Mouse (Mus musculus): ENCODE results near the gene Rpa3. TPM values are rescaled to one million over a fixed set of nuclear protein-coding genes. Genes with fewer than 3 reads are reported as not detected.

The Rpa3 gene
- total RNA-seq (2021): 10 to 100 TPM in 1 of 2 experiments, 1 to 10 TPM in 1; 9.3 to 14.0 TPM
- long read RNA-seq, experiment 1, transcript Rpa3-201 (4 exons, 670 nt): major isoform, 15 of 16 reads
- long read RNA-seq, experiment 1, partial matches to known transcripts: 0 of 16 reads
- long read RNA-seq, experiment 1, other reads (novel, unspliced or antisense): 1 of 16 reads
- long read RNA-seq, experiment 2, transcript Rpa3-201 (4 exons, 670 nt): major isoform, 21 of 21 reads
- long read RNA-seq, experiment 2, partial matches to known transcripts: 0 of 21 reads
- long read RNA-seq, experiment 2, other reads (novel, unspliced or antisense): 0 of 21 reads

DNA sequence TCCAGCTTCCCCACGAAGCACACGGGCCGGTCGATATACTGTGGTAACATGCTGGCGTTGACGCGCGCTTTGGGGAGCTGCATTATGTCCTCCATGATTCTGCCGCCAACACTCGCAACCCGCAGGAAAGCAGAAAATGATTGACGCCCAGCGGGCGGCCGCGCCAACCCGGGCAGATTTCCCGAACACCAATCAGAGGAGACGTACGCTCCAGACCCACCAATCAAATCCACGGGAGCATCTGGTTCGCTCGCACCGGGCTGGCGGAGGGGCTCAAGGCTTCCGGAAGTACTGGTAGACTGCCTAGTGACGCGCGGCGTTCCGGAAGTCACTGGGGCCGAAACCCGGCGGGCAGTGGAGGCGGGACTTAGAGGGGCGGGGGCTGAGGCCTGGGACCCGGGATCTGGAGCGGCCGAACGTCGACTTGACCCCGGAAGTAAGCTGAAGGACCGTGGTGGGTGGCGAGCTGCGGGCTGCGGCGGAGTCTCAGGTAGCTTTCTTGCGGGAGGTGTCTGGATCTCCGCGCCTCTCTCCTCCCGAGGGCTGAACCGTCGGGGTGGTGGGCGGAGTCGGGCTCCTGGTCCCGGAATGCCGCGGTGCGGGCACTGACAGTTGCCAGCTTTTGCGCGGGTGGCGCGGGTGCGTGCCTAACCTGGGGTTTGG, at the start of gene Rpa3, which contains the start of the genes Umad1 and Gm45062:
Rpa3 (minus strand) TSS at position 170 of the 663 bp plus-strand sequence.
Umad1 (plus strand) TSS at position 285 of the 663 bp plus-strand sequence.
Gm45062 (plus strand) TSS at position 447 of the 663 bp plus-strand sequence.
- DNase-seq: peak; percentile 98
- intact Hi-C loops (cut with DNase I; ENCODE audit: low total_unique reads): no loop called here

DNA sequence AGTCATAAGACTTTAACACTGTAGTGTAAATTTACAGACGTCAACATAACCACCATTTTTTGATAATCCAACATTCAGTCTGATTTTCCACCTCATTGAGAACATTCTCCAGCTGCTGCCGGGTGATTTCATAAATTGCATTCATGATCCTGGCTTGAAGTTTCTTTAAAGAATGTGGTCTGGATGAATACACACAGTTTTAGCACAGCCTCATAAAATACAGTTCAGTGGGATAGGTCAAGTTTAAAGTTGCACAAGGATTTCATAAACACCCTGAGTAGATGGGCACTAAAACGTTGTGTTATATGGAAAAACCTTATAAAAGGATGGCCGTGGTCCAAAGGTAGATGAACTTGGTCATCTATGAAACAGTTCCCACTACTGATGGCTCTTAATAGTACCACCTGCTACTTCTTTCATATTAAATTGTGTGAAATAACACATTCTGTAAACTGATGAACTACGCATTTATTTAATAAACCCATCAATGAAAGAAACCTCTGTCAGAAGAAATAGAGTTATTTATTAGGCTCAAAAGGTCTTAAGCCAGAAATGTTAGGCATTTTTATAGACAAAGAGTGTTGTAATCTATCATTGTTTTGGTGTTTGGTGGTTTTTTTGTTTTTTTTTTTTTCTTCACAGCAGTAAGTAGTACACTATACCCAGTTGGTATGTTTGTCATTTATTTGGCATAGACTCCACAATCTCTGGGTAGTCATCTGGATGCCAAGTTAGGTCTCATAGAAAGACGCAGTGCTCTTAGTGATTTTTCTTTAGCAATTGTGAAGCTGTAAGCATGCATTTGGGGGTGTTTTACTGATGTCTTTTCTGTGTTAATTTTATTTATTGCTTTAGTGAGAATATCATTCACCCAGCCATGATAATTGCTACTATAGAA, 49.2 kb upstream of the Rpa3 start:
- no peak for DNase-seq
- intact Hi-C loops (cut with DNase I; ENCODE audit: low total_unique reads): no loop called here

DNA sequence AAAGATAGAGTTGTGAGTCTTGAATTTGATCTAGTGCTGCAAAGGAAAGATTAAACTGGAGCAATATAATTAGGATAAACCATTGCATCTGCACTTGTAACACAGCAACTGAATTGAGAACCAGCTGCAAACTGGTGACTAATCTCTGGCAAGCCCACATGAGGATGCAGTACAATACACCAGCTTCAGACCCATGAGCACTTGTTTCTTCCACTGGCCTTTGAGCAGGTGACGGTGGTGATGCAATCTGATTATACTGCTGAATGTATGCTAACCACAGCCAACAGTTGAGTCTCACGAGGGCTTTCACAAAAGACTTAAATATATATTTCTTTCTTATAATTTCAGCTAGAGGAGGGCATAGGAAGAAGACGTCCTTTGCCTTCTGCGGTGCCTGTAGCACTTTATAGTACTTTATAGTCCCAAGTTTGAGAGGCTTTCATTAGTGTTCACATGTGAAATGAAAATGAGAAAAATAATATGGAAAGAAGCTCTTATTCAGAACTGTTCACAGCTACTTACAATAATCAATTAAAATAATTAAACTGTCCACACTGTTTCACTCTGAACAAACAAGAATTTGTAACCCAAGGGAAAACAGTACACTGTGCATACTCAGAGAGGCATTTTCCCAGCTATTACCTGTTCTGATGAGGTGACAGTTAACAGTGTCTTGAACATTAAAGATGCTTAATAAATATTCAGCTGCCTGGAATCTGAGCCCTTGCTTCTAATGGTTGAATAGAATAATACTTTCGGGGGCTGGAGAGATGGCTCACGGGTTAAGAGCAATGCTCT, 40.3 kb upstream of the Rpa3 start:
- intact Hi-C loops (cut with DNase I; ENCODE audit: low total_unique reads): no loop called here

DNA sequence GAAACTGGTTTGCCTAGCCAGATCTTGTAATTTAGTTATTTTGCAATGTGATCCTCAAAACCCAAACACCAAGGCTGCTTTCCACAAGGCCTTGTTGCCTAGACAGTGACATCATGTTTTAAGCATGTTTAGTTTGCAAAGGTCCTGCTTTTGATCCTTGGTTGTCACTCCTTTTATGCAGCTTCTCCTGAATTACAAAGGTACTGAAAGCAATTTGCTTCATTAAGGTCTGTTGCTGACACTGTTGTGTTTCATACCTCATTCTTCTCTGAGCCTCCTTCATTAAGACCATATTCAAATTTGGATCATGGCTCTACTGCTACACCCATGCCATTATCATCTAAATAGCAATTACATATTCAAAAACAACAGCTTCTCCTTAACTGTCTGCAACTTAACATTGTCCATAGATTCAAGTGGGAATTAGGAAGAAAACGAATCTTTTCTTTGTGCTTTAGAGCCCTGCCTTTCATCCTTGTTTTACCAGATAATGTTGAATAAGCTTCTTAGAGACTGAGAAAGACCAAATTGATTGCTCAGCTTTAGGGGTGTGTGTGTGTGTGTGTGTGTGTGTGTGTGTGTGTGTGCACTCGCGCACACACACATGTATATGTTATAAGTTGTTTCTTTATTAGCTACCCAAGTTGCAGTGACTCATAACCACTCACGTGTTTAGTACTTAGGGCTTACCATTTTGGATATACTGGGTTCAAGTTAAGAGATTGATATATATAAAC, 35.2 kb upstream of the Rpa3 start:
- DNase-seq: no peak
- intact Hi-C loops (cut with DNase I; ENCODE audit: low total_unique reads): no loop called here

More for the DNA sequence above, 40.3 kb upstream of the Rpa3 start:
- DNase-seq: no peak

DNA sequence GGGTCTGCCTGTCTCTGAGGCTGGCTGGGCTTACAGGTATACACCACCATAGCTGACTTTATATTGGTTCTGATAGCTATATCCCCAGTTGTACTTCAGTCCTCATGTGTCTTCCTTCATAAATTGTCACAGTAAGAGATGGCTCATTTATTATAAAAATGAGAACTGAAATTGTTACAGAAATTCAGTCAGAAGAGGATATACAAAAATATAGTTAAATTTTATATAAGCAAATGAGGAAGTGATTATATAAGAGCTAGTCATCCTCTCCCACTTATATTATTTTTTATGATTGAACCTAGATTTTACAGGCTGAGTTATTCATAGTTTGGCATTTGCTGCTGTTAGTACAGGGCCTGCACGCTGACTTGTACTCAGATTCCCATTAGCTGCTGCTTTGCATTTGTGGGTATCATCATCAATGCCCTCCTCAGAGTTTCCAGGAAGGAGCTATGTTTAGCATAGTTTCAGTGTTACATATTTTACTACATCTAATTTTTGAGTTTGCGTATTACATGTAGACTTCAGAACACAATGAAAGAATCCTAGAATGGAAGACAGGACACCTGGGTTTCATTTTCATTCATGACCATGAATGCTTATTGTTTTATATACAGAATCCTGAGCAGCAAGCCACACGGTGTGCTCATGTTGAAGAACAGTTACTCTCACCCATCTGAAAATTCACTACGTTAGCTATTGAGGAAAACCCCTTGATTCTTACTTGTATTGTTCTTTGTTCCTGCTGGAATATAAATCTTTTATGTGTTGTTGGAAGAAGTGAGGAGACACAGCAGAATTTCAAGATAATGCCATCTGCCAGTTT, 30.0 kb upstream of the Rpa3 start:
- intact Hi-C loops (cut with DNase I; ENCODE audit: low total_unique reads): no loop called here
- DNase-seq: no peak

DNA sequence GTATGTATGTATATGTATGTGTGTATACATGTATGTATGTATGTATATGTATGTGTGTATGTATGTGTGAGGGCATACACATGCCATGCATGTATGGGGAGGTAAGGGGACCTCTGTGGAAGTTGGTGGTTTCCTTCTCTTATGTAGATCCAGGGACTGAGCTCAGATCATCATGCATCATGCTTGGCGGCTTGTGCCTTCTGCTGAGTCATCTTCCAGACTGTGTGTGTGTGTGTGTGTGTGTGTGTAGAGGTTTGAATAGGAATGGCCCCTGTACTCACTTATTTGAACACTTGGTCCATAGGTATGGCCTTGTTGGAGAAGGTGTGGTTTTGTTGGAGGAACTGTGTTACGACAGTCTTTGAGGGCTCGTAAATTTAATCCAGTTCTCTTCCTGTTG, 27.2 kb upstream of the Rpa3 start:
- no peak for DNase-seq
- intact Hi-C loops (cut with DNase I; ENCODE audit: low total_unique reads): no loop called here

DNA sequence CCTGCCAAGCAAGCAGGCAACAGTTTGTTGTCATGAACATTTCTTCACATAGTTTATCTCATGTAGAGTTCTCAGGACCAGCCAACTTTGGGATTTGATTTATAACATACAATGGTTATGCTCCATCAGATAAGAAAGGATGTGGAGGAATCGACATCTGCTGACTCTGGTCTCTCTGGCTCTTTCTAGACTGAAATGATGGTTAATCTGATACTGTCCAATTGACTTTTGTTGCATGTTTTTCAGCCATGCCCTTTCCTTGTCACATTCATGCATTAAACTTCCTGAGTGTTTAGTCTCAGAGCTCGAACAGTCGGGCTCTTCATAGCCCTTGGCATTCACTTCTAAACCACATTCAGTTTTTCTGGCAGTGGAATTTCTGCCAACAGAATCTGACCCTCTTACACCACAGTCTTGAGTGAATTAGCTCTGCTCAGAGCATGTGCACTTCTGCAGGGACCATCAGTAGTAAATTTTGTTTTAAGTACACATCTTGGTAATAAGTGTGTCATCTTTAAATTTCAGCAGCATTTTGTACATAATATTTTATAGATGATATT, 26.5 kb upstream of the Rpa3 start:
- no peak for DNase-seq
- intact Hi-C loops (cut with DNase I; ENCODE audit: low total_unique reads): no loop called here

DNA sequence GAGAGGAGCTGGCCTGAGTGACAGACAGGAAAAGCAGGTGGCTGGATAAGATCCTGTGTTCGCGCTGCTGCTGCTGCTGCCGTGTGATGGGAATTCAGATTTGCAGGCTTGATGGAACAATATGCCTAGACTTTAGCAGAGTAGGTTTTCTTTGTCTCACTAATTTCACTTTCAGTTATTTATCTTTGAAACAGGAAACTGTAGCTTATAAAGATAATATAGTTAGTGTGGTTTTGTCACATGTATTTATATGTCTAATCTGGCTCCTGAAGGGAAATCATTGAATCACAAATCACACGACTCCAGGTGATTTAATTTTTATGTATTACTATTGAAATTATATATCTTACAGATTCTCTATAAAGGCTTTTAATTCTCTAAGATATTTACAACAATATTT, 24.3 kb upstream of the Rpa3 start:
- no peak for DNase-seq
- intact Hi-C loops (cut with DNase I; ENCODE audit: low total_unique reads): no loop called here

DNA sequence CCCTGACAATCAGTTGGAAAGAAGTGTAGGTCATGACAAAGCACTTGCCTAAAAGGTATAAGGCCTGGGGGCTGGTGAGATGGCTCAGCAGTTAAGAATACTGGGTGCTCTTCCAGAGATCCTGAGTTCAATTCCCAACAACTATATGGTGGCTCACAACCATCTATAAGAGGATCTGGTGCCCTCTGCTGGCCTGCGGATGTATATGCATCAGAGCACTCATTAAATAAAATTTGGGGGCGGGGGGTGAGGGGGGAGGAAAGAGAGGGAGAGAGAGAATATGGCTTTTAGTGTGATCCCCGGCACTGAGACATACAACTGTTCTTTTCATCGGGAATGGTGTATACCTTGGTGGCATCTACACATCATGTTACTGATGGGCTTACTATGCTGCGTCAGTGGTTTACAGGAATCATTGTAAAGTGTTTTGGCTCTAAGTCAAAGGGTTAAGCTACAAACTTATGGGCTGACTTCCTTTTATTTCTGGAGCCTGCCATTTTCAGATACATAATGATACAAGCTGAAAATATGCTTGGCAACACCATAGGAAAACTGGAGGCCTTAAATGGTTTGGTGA, 19.5 kb upstream of the Rpa3 start:
- DNase-seq: no peak
- intact Hi-C loops (cut with DNase I; ENCODE audit: low total_unique reads): loop anchor here (10.0 kb wide), 1 partner anchor 456 kb away; no protein-coding TSS in a partner anchor

DNA sequence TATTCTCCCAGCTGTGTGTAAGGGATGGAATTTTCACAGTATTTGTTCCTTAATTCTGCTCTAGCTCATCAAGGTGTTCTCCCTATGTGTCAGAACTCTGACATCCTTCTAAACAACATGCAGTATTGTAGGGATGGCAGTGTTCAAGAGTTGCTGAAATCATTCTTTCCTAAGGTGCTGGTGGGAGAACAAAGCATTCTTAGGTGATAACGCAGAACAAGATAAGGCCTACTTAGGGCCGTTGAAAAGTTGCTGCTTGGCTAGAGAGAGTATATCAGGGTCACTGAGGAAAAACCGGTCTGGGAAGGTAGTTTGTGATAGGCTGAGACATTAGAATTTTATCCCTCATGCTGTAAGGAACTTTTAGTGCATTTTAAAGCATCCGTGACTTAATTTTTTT, 17.5 kb upstream of the Rpa3 start:
- no peak for DNase-seq
- intact Hi-C loops (cut with DNase I; ENCODE audit: low total_unique reads): loop anchor here (10.0 kb wide), 1 partner anchor 458 kb away; no protein-coding TSS in a partner anchor

DNA sequence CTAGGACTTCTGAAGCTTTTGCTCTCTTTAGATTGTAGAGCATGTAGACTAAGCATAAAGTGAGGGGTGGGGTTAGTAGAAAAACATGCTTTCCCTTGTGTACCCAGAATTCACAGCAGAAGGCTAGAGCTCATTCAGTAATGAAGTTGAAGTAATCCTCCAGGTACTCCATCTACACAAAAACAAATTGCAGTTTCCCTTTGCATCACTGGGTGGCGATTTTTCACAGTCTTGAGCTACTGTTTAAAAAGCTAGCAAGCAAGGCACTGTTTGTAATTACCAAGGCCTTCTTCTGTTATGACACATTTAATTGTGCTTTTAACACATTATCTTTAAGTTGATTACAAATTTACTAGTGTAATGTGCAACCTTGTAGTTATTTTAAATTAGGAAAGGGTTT, 16.1 kb upstream of the Rpa3 start:
- intact Hi-C loops (cut with DNase I; ENCODE audit: low total_unique reads): loop anchor here (10.0 kb wide), 1 partner anchor 460 kb away; no protein-coding TSS in a partner anchor
- DNase-seq: peak; percentile 47

DNA sequence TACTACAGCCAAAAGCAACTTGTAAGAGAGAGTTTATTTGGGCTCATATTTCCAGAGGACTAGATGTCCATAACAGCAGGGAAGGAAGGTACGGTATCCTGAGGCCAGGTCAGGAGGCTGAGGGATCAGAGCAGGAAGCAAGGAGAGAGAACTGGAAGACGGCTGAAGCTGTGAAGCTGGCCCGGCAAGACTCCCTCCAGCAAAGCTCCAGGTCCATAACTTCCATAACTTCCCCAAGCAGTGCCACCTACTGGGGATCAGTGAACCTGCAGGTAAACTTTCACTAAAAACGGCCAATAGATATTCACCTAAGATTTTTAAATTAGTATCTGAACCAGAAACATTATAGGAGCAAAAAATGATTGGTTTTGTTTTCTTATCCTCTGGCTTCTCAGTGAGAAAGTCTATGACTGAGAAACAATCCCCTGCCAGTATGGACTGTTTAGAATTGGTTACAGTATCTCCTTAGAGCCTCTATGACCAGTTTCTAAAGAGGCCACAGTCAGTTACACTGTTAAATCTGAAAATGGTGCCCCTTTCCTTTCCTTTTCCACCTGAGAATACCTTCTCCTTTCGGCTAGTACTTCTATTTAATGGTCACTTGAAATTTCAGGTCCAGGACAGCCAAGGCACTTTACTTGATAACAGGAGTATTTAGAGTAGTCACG, 15.5 kb upstream of the Rpa3 start:
- intact Hi-C loops (cut with DNase I; ENCODE audit: low total_unique reads): loop anchor here (10.0 kb wide), 1 partner anchor 460 kb away; no protein-coding TSS in a partner anchor
- peak; percentile 50 for DNase-seq

DNA sequence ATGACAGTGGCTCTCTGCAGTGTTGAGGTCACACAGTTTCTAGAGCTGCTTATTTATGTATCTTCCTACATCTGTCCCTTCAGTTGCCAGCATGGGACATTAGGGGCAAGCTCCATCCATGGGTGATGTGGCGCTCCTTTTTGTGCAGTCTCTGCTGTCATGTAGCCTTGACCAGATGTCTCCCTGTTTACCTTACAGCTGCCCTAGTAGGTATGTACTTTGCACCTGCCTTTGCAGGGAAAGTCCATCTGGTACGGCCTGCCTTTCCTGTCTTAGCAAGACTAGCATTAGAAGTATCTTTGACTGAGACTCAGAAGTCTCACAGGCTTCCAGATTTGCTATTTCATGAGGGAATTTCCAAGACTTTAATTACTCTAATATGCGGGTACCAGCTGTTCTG, 12.1 kb upstream of the Rpa3 start:
- no peak for DNase-seq
- intact Hi-C loops (cut with DNase I; ENCODE audit: low total_unique reads): loop anchor here (10.0 kb wide), 1 partner anchor 464 kb away; no protein-coding TSS in a partner anchor

DNA sequence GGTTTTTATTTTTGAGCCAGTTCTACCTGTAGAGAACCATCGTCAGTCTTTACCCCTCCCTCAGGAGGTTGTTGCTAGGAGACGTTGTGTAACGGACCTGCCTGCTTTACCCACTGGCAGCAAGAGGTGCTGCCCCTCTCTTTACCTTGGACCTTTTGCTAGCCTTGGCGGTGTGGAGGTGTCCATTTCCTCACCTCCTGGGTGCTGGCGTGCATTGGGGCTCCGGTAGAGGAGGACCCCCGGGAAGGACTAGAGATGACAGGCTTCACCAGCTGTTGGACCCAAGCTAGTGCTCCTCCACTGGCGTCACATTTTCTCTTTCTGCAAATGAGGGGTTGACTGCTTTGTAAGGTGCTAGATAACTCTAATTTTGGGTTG, 683 bp upstream of the Rpa3 start:
- intact Hi-C loops (cut with DNase I; ENCODE audit: low total_unique reads): no loop called here
- peak; percentile 10 for DNase-seq

DNA sequence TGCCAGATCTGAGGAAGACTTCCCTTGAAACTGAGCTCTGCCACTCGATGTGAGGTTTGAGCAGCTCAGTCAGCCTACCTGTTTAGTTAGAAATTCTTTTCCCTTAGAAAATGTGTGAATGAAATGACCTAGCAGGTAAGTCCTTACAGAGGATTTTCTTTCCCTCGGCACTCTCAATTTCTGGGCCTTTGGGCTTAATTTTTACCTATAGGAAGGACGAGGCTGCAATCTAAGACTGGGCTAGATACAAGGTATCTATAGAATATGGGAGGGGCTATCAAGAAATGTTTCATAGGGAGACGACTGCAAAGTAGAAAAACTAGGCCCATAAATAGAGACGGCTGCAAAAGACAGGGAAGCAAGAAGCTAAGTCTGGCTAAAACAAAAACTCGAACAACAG, 657 bp downstream of the Rpa3 start:
- intact Hi-C loops (cut with DNase I; ENCODE audit: low total_unique reads): no loop called here
- no peak for DNase-seq

DNA sequence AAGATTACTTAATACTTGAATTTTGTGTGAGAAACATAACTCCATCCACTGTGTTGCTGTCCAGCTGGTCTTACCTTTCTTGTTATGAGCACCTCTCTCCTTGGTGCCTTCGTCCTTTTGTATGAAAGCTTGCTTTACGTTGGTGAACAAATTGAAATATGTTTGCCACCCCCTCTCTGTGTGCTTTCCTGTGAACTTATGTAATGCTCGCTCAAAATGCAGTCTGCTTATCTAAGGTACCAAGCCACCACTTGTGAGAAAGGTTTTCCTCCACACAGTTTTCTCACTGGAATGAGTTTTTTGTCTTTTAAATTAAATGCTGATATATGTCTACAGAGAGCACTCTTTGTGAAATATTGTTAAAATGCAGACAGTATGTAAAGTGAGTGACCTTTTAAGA, 30.4 kb downstream of the Rpa3 start:
- no peak for DNase-seq
- intact Hi-C loops (cut with DNase I; ENCODE audit: low total_unique reads): no loop called here
